Mouse (Mus musculus): ENCODE results near the gene Crebrf. TPM values are rescaled to one million over a fixed set of nuclear protein-coding genes. Genes with fewer than 3 reads are reported as not detected.

Gene Crebrf
- polyA plus RNA-seq, 1 experiment from 2014 or later: 5.9 TPM

GRCm38 (mm10) chr17:26710049-26710448 lies 5.4 kb upstream of the Crebrf start:
- Histone ChIP-seq H3K27ac (ENCODE audit: low read length) (peak overlapping the region; percentile 3), H3K9ac (ENCODE audit: low read length) (peak overlapping the region; percentile 12; the same call in 1 of the 2 replicates)

GRCm38 (mm10) chr17:26715916-26716717 lies 667 bp downstream of the Crebrf start:
- H3K4me3 ChIP-seq (ENCODE audit: low read length): peak overlapping the region; percentile 91
- peak; percentile 98 for ATAC-seq (replicated peaks; ENCODE audit: extremely low read depth, insufficient read depth, low FRiP score)
- under 1% methylated on average over 69 of the region's 75 CpGs for WGBS
- peak overlapping the region; percentile 78 for H3K9ac ChIP-seq (ENCODE audit: low read length)
- no peaks in the 10 kb centered on the region for H3K27me3 ChIP-seq (ENCODE audit: control insufficient read depth, insufficient read depth, low read length)
- H3K9me3 ChIP-seq (replicated peaks; ENCODE audit: control insufficient read depth, low read length): no peaks in the 10 kb centered on the region
- peak overlapping the region; percentile 85 for H3K27ac ChIP-seq (ENCODE audit: low read length)
- no peaks in the 10 kb centered on the region for H3K36me3 ChIP-seq (ENCODE audit: control insufficient read depth, insufficient read depth)
- H3K4me1 ChIP-seq (ENCODE audit: control insufficient read depth, insufficient read depth, low read length): peaks cover 9% of the 10 kb centered on the region; the same call in 1 of the 2 replicates
- H3K4me2 ChIP-seq (ENCODE audit: low read depth, low read length): peak overlapping the region; percentile 73

More at GRCm38 (mm10) chr17:26710049-26710448, 5.4 kb upstream of the Crebrf start:
- Histone ChIP-seq H3K9me3 (replicated peaks; ENCODE audit: control insufficient read depth, low read length) (no peaks in the 10 kb centered on the region), H3K4me2 (ENCODE audit: low read depth, low read length) (0 out of 2 replicates have a peak overlapping the region, but pooled peaks have one; percentile 19), H3K27me3 (ENCODE audit: control insufficient read depth, insufficient read depth, low read length) (no peaks in the 10 kb centered on the region), H3K36me3 (ENCODE audit: control insufficient read depth, insufficient read depth) (no peaks in the 10 kb centered on the region), H3K4me3 (ENCODE audit: low read length) (no peak overlapping the region), H3K4me1 (ENCODE audit: control insufficient read depth, insufficient read depth, low read length) (peaks cover 26% of the 10 kb centered on the region)
- no peak for ATAC-seq (replicated peaks; ENCODE audit: extremely low read depth, insufficient read depth, low FRiP score)
- 20% methylated on average over 6 of the region's 6 CpGs for WGBS

- H3K4me1 ChIP-seq (ENCODE audit: control insufficient read depth, insufficient read depth, low read length): peaks cover 9% of the 10 kb centered on the region; the same call in 1 of the 2 replicates
- no peak overlapping the region for H3K4me3 ChIP-seq (ENCODE audit: low read length)
- H3K36me3 ChIP-seq (ENCODE audit: control insufficient read depth, insufficient read depth): no peaks in the 10 kb centered on the region
- H3K27ac ChIP-seq (ENCODE audit: low read length): no peak overlapping the region
- no peak overlapping the region for H3K4me2 ChIP-seq (ENCODE audit: low read depth, low read length)
- H3K9ac ChIP-seq (ENCODE audit: low read length): no peak overlapping the region
- no peak for ATAC-seq (replicated peaks; ENCODE audit: extremely low read depth, insufficient read depth, low FRiP score)
- 73% methylated on average over 2 of the region's 2 CpGs for WGBS
- no peaks in the 10 kb centered on the region for H3K9me3 ChIP-seq (replicated peaks; ENCODE audit: control insufficient read depth, low read length)
- no peaks in the 10 kb centered on the region for H3K27me3 ChIP-seq (ENCODE audit: control insufficient read depth, insufficient read depth, low read length)
Observed at GRCm38 (mm10) chr17:26717868-26718267, 2.4 kb downstream of the Crebrf start.

- H3K4me3 ChIP-seq (ENCODE audit: low read length): no peak overlapping the region
- H3K4me2 ChIP-seq (ENCODE audit: low read depth, low read length): no peak overlapping the region
- no peaks in the 10 kb centered on the region for H3K9me3 ChIP-seq (replicated peaks; ENCODE audit: control insufficient read depth, low read length)
- H3K4me1 ChIP-seq (ENCODE audit: control insufficient read depth, insufficient read depth, low read length): peaks cover 8% of the 10 kb centered on the region; the same call in 1 of the 2 replicates
- no peak for ATAC-seq (replicated peaks; ENCODE audit: extremely low read depth, insufficient read depth, low FRiP score)
- no peaks in the 10 kb centered on the region for H3K36me3 ChIP-seq (ENCODE audit: control insufficient read depth, insufficient read depth)
- H3K27me3 ChIP-seq (ENCODE audit: control insufficient read depth, insufficient read depth, low read length): no peaks in the 10 kb centered on the region
- no peak overlapping the region for H3K9ac ChIP-seq (ENCODE audit: low read length)
- no peak overlapping the region for H3K27ac ChIP-seq (ENCODE audit: low read length)
Observed at GRCm38 (mm10) chr17:26719405-26719804, 4.0 kb downstream of the Crebrf start.

GRCm38 (mm10) chr17:26721802-26722201 lies 6.4 kb downstream of the Crebrf start:
- Histone ChIP-seq H3K4me1 (ENCODE audit: control insufficient read depth, insufficient read depth, low read length) (peaks cover 7% of the 10 kb centered on the region; the same call in 1 of the 2 replicates), H3K36me3 (ENCODE audit: control insufficient read depth, insufficient read depth) (no peaks in the 10 kb centered on the region), H3K4me3 (ENCODE audit: low read length) (no peak overlapping the region), H3K27ac (ENCODE audit: low read length) (no peak overlapping the region), H3K9me3 (replicated peaks; ENCODE audit: control insufficient read depth, low read length) (no peaks in the 10 kb centered on the region), H3K27me3 (ENCODE audit: control insufficient read depth, insufficient read depth, low read length) (no peaks in the 10 kb centered on the region), H3K4me2 (ENCODE audit: low read depth, low read length) (no peak overlapping the region), H3K9ac (ENCODE audit: low read length) (no peak overlapping the region)
- no peak for ATAC-seq (replicated peaks; ENCODE audit: extremely low read depth, insufficient read depth, low FRiP score)
- 48% methylated on average over 2 of the region's 2 CpGs for WGBS

GRCm38 (mm10) chr17:26724790-26725189 lies 9.3 kb downstream of the Crebrf start:
- ATAC-seq (replicated peaks; ENCODE audit: extremely low read depth, insufficient read depth, low FRiP score): no peak
- no peak overlapping the region for H3K27ac ChIP-seq (ENCODE audit: low read length)
- WGBS: 51% methylated on average over 1 of the region's 1 CpGs

GRCm38 (mm10) chr17:26726674-26727073 lies 11.2 kb downstream of the Crebrf start:
- Histone ChIP-seq H3K27me3 (ENCODE audit: control insufficient read depth, insufficient read depth, low read length) (no peaks in the 10 kb centered on the region), H3K9ac (ENCODE audit: low read length) (no peak overlapping the region), H3K27ac (ENCODE audit: low read length) (no peak overlapping the region), H3K9me3 (replicated peaks; ENCODE audit: control insufficient read depth, low read length) (no peaks in the 10 kb centered on the region), H3K4me1 (ENCODE audit: control insufficient read depth, insufficient read depth, low read length) (peaks cover 12% of the 10 kb centered on the region), H3K4me3 (ENCODE audit: low read length) (no peak overlapping the region), H3K4me2 (ENCODE audit: low read depth, low read length) (no peak overlapping the region), H3K36me3 (ENCODE audit: control insufficient read depth, insufficient read depth) (no peaks in the 10 kb centered on the region)
- no peak for ATAC-seq (replicated peaks; ENCODE audit: extremely low read depth, insufficient read depth, low FRiP score)
- 42% methylated on average over 1 of the region's 1 CpGs for WGBS

More at GRCm38 (mm10) chr17:26724790-26725189, 9.3 kb downstream of the Crebrf start:
- no peaks in the 10 kb centered on the region for H3K27me3 ChIP-seq (ENCODE audit: control insufficient read depth, insufficient read depth, low read length)
- no peak overlapping the region for H3K9ac ChIP-seq (ENCODE audit: low read length)
- no peak overlapping the region for H3K4me2 ChIP-seq (ENCODE audit: low read depth, low read length)
- no peak overlapping the region for H3K4me3 ChIP-seq (ENCODE audit: low read length)
- H3K4me1 ChIP-seq (ENCODE audit: control insufficient read depth, insufficient read depth, low read length): peaks cover 12% of the 10 kb centered on the region
- H3K9me3 ChIP-seq (replicated peaks; ENCODE audit: control insufficient read depth, low read length): no peaks in the 10 kb centered on the region
- H3K36me3 ChIP-seq (ENCODE audit: control insufficient read depth, insufficient read depth): no peaks in the 10 kb centered on the region

- no peaks in the 10 kb centered on the region for H3K36me3 ChIP-seq (ENCODE audit: control insufficient read depth, insufficient read depth)
- H3K27me3 ChIP-seq (ENCODE audit: control insufficient read depth, insufficient read depth, low read length): no peaks in the 10 kb centered on the region
- 56% methylated on average over 3 of the region's 3 CpGs for WGBS
- no peak overlapping the region for H3K4me3 ChIP-seq (ENCODE audit: low read length)
- H3K9me3 ChIP-seq (replicated peaks; ENCODE audit: control insufficient read depth, low read length): no peaks in the 10 kb centered on the region
- H3K4me2 ChIP-seq (ENCODE audit: low read depth, low read length): no peak overlapping the region
- H3K27ac ChIP-seq (ENCODE audit: low read length): no peak overlapping the region
- no peak for ATAC-seq (replicated peaks; ENCODE audit: extremely low read depth, insufficient read depth, low FRiP score)
- no peak overlapping the region for H3K9ac ChIP-seq (ENCODE audit: low read length)
- peaks cover 12% of the 10 kb centered on the region for H3K4me1 ChIP-seq (ENCODE audit: control insufficient read depth, insufficient read depth, low read length)
Observed at GRCm38 (mm10) chr17:26727110-26727755, 11.8 kb downstream of the Crebrf start.

- no peak overlapping the region for H3K27ac ChIP-seq (ENCODE audit: low read length)
- no peaks in the 10 kb centered on the region for H3K4me1 ChIP-seq (ENCODE audit: control insufficient read depth, insufficient read depth, low read length)
- H3K27me3 ChIP-seq (ENCODE audit: control insufficient read depth, insufficient read depth, low read length): no peaks in the 10 kb centered on the region
- H3K9ac ChIP-seq (ENCODE audit: low read length): no peak overlapping the region
- 69% methylated on average over 4 of the region's 4 CpGs for WGBS
- no peak for ATAC-seq (replicated peaks; ENCODE audit: extremely low read depth, insufficient read depth, low FRiP score)
- no peaks in the 10 kb centered on the region for H3K9me3 ChIP-seq (replicated peaks; ENCODE audit: control insufficient read depth, low read length)
- no peak overlapping the region for H3K4me2 ChIP-seq (ENCODE audit: low read depth, low read length)
- no peaks in the 10 kb centered on the region for H3K36me3 ChIP-seq (ENCODE audit: control insufficient read depth, insufficient read depth)
- H3K4me3 ChIP-seq (ENCODE audit: low read length): no peak overlapping the region
Observed at GRCm38 (mm10) chr17:26742581-26742980, 27.1 kb downstream of the Crebrf start.
